Mouse (Mus musculus): ENCODE data around the gene Pcdh17. TPM values are rescaled to one million over a fixed set of nuclear protein-coding genes. Genes with fewer than 3 reads are reported as not detected.

Pcdh17 gene
- total RNA-seq (2017) = 0.14 TPM in 1 of 2 replicates, not detected in the other

GRCm38 (mm10) chr14:84443288-84443686 lies at the start of gene Pcdh17:
Gene Pcdh17, plus strand, starts transcription at chr14:84443563.
- ATAC-seq (replicated peaks; ENCODE audit: low read depth, poor library complexity, severe bottlenecking) = peak; percentile 81

GRCm38 (mm10) chr14:84397137-84397536 lies 46.2 kb upstream of the Pcdh17 start:
- ATAC-seq (replicated peaks; ENCODE audit: low read depth, poor library complexity, severe bottlenecking) = no peak

- no peak for ATAC-seq (replicated peaks; ENCODE audit: low read depth, poor library complexity, severe bottlenecking)
Measured at GRCm38 (mm10) chr14:84424736-84425135, 18.6 kb upstream of the Pcdh17 start.

- no peak for ATAC-seq (replicated peaks; ENCODE audit: low read depth, poor library complexity, severe bottlenecking)
Measured at GRCm38 (mm10) chr14:84426616-84427015, 16.7 kb upstream of the Pcdh17 start.

GRCm38 (mm10) chr14:84438066-84438770 lies 5.1 kb upstream of the Pcdh17 start:
- ATAC-seq (replicated peaks; ENCODE audit: low read depth, poor library complexity, severe bottlenecking) = no peak

GRCm38 (mm10) chr14:84440903-84441302 lies 2.5 kb upstream of the Pcdh17 start:
- ATAC-seq (replicated peaks; ENCODE audit: low read depth, poor library complexity, severe bottlenecking) = 0 out of 2 replicates have a peak, but pooled peaks have one; percentile 14

- no peak; the same call in 1 of the 2 replicates for ATAC-seq (replicated peaks; ENCODE audit: low read depth, poor library complexity, severe bottlenecking)
Measured at GRCm38 (mm10) chr14:84442528-84443287, 655 bp upstream of the Pcdh17 start.

GRCm38 (mm10) chr14:84443761-84444160 lies 398 bp downstream of the Pcdh17 start:
- no peak for ATAC-seq (replicated peaks; ENCODE audit: low read depth, poor library complexity, severe bottlenecking)

GRCm38 (mm10) chr14:84444276-84444662 lies 906 bp downstream of the Pcdh17 start:
- no peak for ATAC-seq (replicated peaks; ENCODE audit: low read depth, poor library complexity, severe bottlenecking)

GRCm38 (mm10) chr14:84444663-84445502 lies 1.5 kb downstream of the Pcdh17 start:
- ATAC-seq (replicated peaks; ENCODE audit: low read depth, poor library complexity, severe bottlenecking) = no peak

GRCm38 (mm10) chr14:84445503-84446410 lies 2.4 kb downstream of the Pcdh17 start:
- ATAC-seq (replicated peaks; ENCODE audit: low read depth, poor library complexity, severe bottlenecking) = no peak

GRCm38 (mm10) chr14:84446411-84446915 lies 3.1 kb downstream of the Pcdh17 start:
- ATAC-seq (replicated peaks; ENCODE audit: low read depth, poor library complexity, severe bottlenecking) = no peak

GRCm38 (mm10) chr14:84446941-84447641 lies 3.7 kb downstream of the Pcdh17 start:
- peak; percentile 34 for ATAC-seq (replicated peaks; ENCODE audit: low read depth, poor library complexity, severe bottlenecking)

- no peak for ATAC-seq (replicated peaks; ENCODE audit: low read depth, poor library complexity, severe bottlenecking)
Measured at GRCm38 (mm10) chr14:84447661-84448380, 4.5 kb downstream of the Pcdh17 start.

GRCm38 (mm10) chr14:84448381-84448771 lies 5.0 kb downstream of the Pcdh17 start:
- no peak for ATAC-seq (replicated peaks; ENCODE audit: low read depth, poor library complexity, severe bottlenecking)

GRCm38 (mm10) chr14:84454074-84454845 lies 10.9 kb downstream of the Pcdh17 start:
- peak; percentile 100 for ATAC-seq (replicated peaks; ENCODE audit: low read depth, poor library complexity, severe bottlenecking)

GRCm38 (mm10) chr14:84475491-84475890 lies 32.1 kb downstream of the Pcdh17 start:
- no peak for ATAC-seq (replicated peaks; ENCODE audit: low read depth, poor library complexity, severe bottlenecking)

Measured in common myeloid progenitor, adult 5-6 weeks (primary cell).